Mouse (Mus musculus) adrenal gland, postnatal 36 days (tissue): ENCODE results near the gene Cdkn1b. TPM values are rescaled to one million over a fixed set of nuclear protein-coding genes. Genes with fewer than 3 reads are reported as not detected.

Source experiments
- DNase-seq, 2 experiments: peaks; one replicate each; pipeline ENCODE4 v3.0.0; 2021; ENCODE audit warnings: mixed read lengths in 1 of 2
- total RNA-seq, 2 experiments: library from RNA; stranded (reverse); gene quantifications; 2 replicates each; pipeline ENCODE4 v1.2.3; 2021

Cdkn1b gene
- total RNA-seq, 2 experiments from 2014 or later: 35.3 to 74.4 TPM

GRCm38 (mm10) chr6:134969498-134969897, 49.3 kb downstream of the Cdkn1b start:
- DNase-seq: no peak

GRCm38 (mm10) chr6:134972096-134972495, 51.9 kb downstream of the Cdkn1b start:
- DNase-seq: no peak

Other genes with a start within 250 kb of the Cdkn1b start
- gene Dusp16, start 127.8 kb upstream of the Cdkn1b start, total RNA-seq: 10 to 100 TPM; 24.0 to 26.6 TPM
- 10 to 100 TPM; 30.0 to 35.0 TPM for gene Crebl2, start 90.2 kb upstream of the Cdkn1b start, total RNA-seq
- gene Gpr19, start 21.8 kb upstream of the Cdkn1b start, total RNA-seq: 1 to 10 TPM; 5.7 to 6.9 TPM
- gene Apold1, start 61.3 kb downstream of the Cdkn1b start, total RNA-seq: 1 to 10 TPM; 4.5 to 5.5 TPM
- gene Ddx47, start 91.2 kb downstream of the Cdkn1b start, total RNA-seq: 10 to 100 TPM; 63.1 to 63.2 TPM
- gene Gprc5a, start 145.2 kb downstream of the Cdkn1b start, total RNA-seq: 1 to 10 TPM in 1 of 2 experiments, under 1 TPM in 1; 0.72 to 1.1 TPM
- not detected for gene Gprc5d, start 197.9 kb downstream of the Cdkn1b start, total RNA-seq